Mouse (Mus musculus): Measurements from ENCODE around the gene Cab39. TPM values are rescaled to one million over a fixed set of nuclear protein-coding genes. Genes with fewer than 3 reads are reported as not detected.
A peak's percentile ranks its signal among the peaks of the same experiment; 100 is the strongest.

Gene Cab39
- polyA plus RNA-seq, 1 experiment from 2014 or later: 50.0 TPM

GRCm38 (mm10) chr1:85896110-85896509 is 102.9 kb downstream of the Cab39 start:
- no peak for ATAC-seq (ENCODE audit: low FRiP score, low read depth)
- WGBS: 47% methylated on average over 5 of the region's 5 CpGs
- Histone ChIP-seq H3K27me3 (no peaks in the 10 kb centered on the region), H3K4me1 (replicated peaks) (peaks cover 62% of the 10 kb centered on the region), H3K9ac (peak overlapping the region; percentile 67; the same call in 1 of the 2 replicates), H3K27ac (replicated peaks) (peak overlapping the region; percentile 88), H3K4me3 (peak overlapping the region; percentile 76), H3K36me3 (no peaks in the 10 kb centered on the region), H3K9me3 (no peaks in the 10 kb centered on the region), H3K4me2 (peak overlapping the region; percentile 89)

- Histone ChIP-seq H3K9ac (peak overlapping the region; percentile 28; the same call in 1 of the 2 replicates), H3K27ac (replicated peaks) (peak overlapping the region; percentile 78), H3K4me1 (replicated peaks) (peaks cover 71% of the 10 kb centered on the region)
Measured at GRCm38 (mm10) chr1:85896781-85897700, 103.8 kb downstream of the Cab39 start.

GRCm38 (mm10) chr1:85897901-85898760 is 104.9 kb downstream of the Cab39 start:
- Histone ChIP-seq H3K4me2 (peak overlapping the region; percentile 89), H3K9ac (peak overlapping the region; percentile 26), H3K4me1 (replicated peaks) (peaks cover 81% of the 10 kb centered on the region), H3K4me3 (peak overlapping the region; percentile 9; the same call in 1 of the 2 replicates), H3K27me3 (no peaks in the 10 kb centered on the region), H3K27ac (replicated peaks) (peak overlapping the region; percentile 78), H3K36me3 (peaks cover 3% of the 10 kb centered on the region; the same call in 1 of the 2 replicates), H3K9me3 (no peaks in the 10 kb centered on the region)
- ATAC-seq (ENCODE audit: low FRiP score, low read depth): no peak
- 19% methylated on average over 8 of the region's 8 CpGs for WGBS

More at GRCm38 (mm10) chr1:85896781-85897700, 103.8 kb downstream of the Cab39 start:
- peak overlapping the region; percentile 89 for H3K4me2 ChIP-seq
- H3K4me3 ChIP-seq: peak overlapping the region; percentile 76
- H3K9me3 ChIP-seq: no peaks in the 10 kb centered on the region
- ATAC-seq (ENCODE audit: low FRiP score, low read depth): no peak
- H3K27me3 ChIP-seq: no peaks in the 10 kb centered on the region
- H3K36me3 ChIP-seq: no peaks in the 10 kb centered on the region
- 49% methylated on average over 12 of the region's 12 CpGs for WGBS

- peaks cover 77% of the 10 kb centered on the region for H3K4me1 ChIP-seq (replicated peaks)
- H3K4me3 ChIP-seq: peak overlapping the region; percentile 7; the same call in 1 of the 2 replicates
- H3K9me3 ChIP-seq: no peaks in the 10 kb centered on the region
- peak overlapping the region; percentile 26 for H3K9ac ChIP-seq
- peaks cover 10% of the 10 kb centered on the region for H3K36me3 ChIP-seq
- no peaks in the 10 kb centered on the region for H3K27me3 ChIP-seq
- H3K4me2 ChIP-seq: peak overlapping the region; percentile 89
- ATAC-seq (ENCODE audit: low FRiP score, low read depth): no peak
- 16% methylated on average over 12 of the region's 12 CpGs for WGBS
- H3K27ac ChIP-seq (replicated peaks): peak overlapping the region; percentile 78
Measured at GRCm38 (mm10) chr1:85898761-85899387, 105.6 kb downstream of the Cab39 start.

GRCm38 (mm10) chr1:85899388-85899761 is 106.1 kb downstream of the Cab39 start:
- Histone ChIP-seq H3K9me3 (no peaks in the 10 kb centered on the region), H3K9ac (peak overlapping the region; percentile 26; the same call in 1 of the 2 replicates), H3K27me3 (no peaks in the 10 kb centered on the region), H3K36me3 (peaks cover 14% of the 10 kb centered on the region), H3K4me3 (no peak overlapping the region), H3K27ac (replicated peaks) (peak overlapping the region; percentile 78), H3K4me1 (replicated peaks) (peaks cover 75% of the 10 kb centered on the region), H3K4me2 (peak overlapping the region; percentile 89)
- ATAC-seq (ENCODE audit: low FRiP score, low read depth): no peak

GRCm38 (mm10) chr1:85900521-85901333 is 107.5 kb downstream of the Cab39 start:
- no peak overlapping the region for H3K4me2 ChIP-seq
- H3K4me1 ChIP-seq (replicated peaks): peaks cover 72% of the 10 kb centered on the region
- H3K36me3 ChIP-seq: peaks cover 26% of the 10 kb centered on the region
- no peaks in the 10 kb centered on the region for H3K9me3 ChIP-seq
- no peak for ATAC-seq (ENCODE audit: low FRiP score, low read depth)
- peak overlapping the region; percentile 13; the same call in 1 of the 2 replicates for H3K27ac ChIP-seq (replicated peaks)
- no peak overlapping the region for H3K4me3 ChIP-seq
- H3K9ac ChIP-seq: no peak overlapping the region
- no peaks in the 10 kb centered on the region for H3K27me3 ChIP-seq
- WGBS: 73% methylated on average over 7 of the region's 7 CpGs

Small RNAs within 50 kb of the gene (microRNA-seq; reads per million reads assigned to microRNA genes)
- gene Gm25472 (not detected), gene Mir8096 (not detected)

Other genes starting within 250 kb of the Cab39 start
- gene G530012D18Rik, start 217.8 kb upstream of the Cab39 start, polyA plus RNA-seq (2015; fragmentation: Nextera tagmentation; extraction: Ambion mirVana): not detected in 2 replicates
- 0.53 and 1.1 TPM in 2 replicates for gene Sp110, start 194.6 kb upstream of the Cab39 start, polyA plus RNA-seq (2015; fragmentation: Nextera tagmentation; extraction: Ambion mirVana)
- gene Sp140, start 193.1 kb upstream of the Cab39 start, polyA plus RNA-seq (2015; fragmentation: Nextera tagmentation; extraction: Ambion mirVana): 0.49 and 0.64 TPM in 2 replicates
- gene Sp100, start 143.5 kb upstream of the Cab39 start, polyA plus RNA-seq (2015; fragmentation: Nextera tagmentation; extraction: Ambion mirVana): 0.78 and 1.8 TPM in 2 replicates
- 0.61 and 0.79 TPM in 2 replicates for gene A630001G21Rik, start 14.8 kb upstream of the Cab39 start, polyA plus RNA-seq (2015; fragmentation: Nextera tagmentation; extraction: Ambion mirVana)
- gene Itm2c, start 100.8 kb downstream of the Cab39 start, polyA plus RNA-seq (2015; fragmentation: Nextera tagmentation; extraction: Ambion mirVana): 204 TPM in 2 replicates
- 7.1 and 7.7 TPM in 2 replicates for gene 4933407L21Rik, start 135.0 kb downstream of the Cab39 start, polyA plus RNA-seq (2015; fragmentation: Nextera tagmentation; extraction: Ambion mirVana)
- 0.17 and 0.25 TPM in 2 replicates for gene Gpr55, start 167.6 kb downstream of the Cab39 start, polyA plus RNA-seq (2015; fragmentation: Nextera tagmentation; extraction: Ambion mirVana)
- 0.32 and 0.87 TPM in 2 replicates for gene Spata3, start 223.4 kb downstream of the Cab39 start, polyA plus RNA-seq (2015; fragmentation: Nextera tagmentation; extraction: Ambion mirVana)

Measured in hindbrain, embryonic 15.5 days (tissue).